Comparison of ENCODE assay signal across 8 mouse cellular contexts in genomic region chr10:120635818-120636543, GRCm38 (mm10).
A peak's percentile ranks its signal among the peaks of the same experiment; 100 is the strongest.
DNase-seq lines count a peak whose midpoint lies in the region; ATAC-seq and TF ChIP-seq lines count a peak whose summit lies in the region.

No protein-coding gene starts in this region.

- 51% methylated on average over 21 of the region's 21 CpGs for WGBS in hindbrain, embryonic 16.5 days
- WGBS in neural tube, embryonic 14.5 days: 58% methylated on average over 21 of the region's 21 CpGs
- WGBS in intestine, embryonic 15.5 days: 59% methylated on average over 21 of the region's 21 CpGs

- ATAC-seq in hindbrain, embryonic 16.5 days: peak; percentile 90
- peak; percentile 28; the same call in 1 of the 2 replicates for ATAC-seq in neural tube, embryonic 14.5 days (ENCODE audit: low read depth)
- ATAC-seq in intestine, embryonic 15.5 days: no peak

- H3K4me1 ChIP-seq in bone marrow macrophage, adult 2 months (ENCODE audit: control insufficient read depth, insufficient read depth, low read length): peaks cover 40% of the 10 kb centered on the region
- H3K4me1 ChIP-seq in hindbrain, embryonic 16.5 days (ENCODE audit: control insufficient read depth, insufficient read depth, low read depth, low read length): peaks cover 6% of the 10 kb centered on the region
- 0 out of 2 replicates have a peak, but pooled peaks cover 9% of the 10 kb centered on the region for H3K4me1 ChIP-seq in neural tube, embryonic 14.5 days (ENCODE audit: control insufficient read depth, insufficient read depth, low read length)
- peaks cover 20% of the 10 kb centered on the region; the same call in 1 of the 2 replicates for H3K4me1 ChIP-seq in intestine, embryonic 15.5 days (replicated peaks)

- peak overlapping the region; percentile 16; the same call in 1 of the 2 replicates for H3K4me2 ChIP-seq in hindbrain, embryonic 16.5 days (ENCODE audit: low read length)
- H3K4me2 ChIP-seq in neural tube, embryonic 14.5 days (ENCODE audit: low read depth, low read length): no peak overlapping the region
- H3K4me2 ChIP-seq in intestine, embryonic 15.5 days (replicated peaks): no peak overlapping the region

- no peak overlapping the region for H3K9ac ChIP-seq in hindbrain, embryonic 16.5 days (ENCODE audit: low read depth, low read length)
- H3K9ac ChIP-seq in neural tube, embryonic 14.5 days (replicated peaks; ENCODE audit: low read depth, low read length): no peak overlapping the region
- no peak overlapping the region for H3K9ac ChIP-seq in intestine, embryonic 15.5 days

- no peaks in the 10 kb centered on the region for H3K36me3 ChIP-seq in hindbrain, embryonic 16.5 days (ENCODE audit: control insufficient read depth, insufficient read depth, low read length)
- no peaks in the 10 kb centered on the region for H3K36me3 ChIP-seq in neural tube, embryonic 14.5 days (ENCODE audit: control insufficient read depth, insufficient read depth, low read length)
- no peaks in the 10 kb centered on the region for H3K36me3 ChIP-seq in intestine, embryonic 15.5 days

- H3K4me3 ChIP-seq in layer of hippocampus, adult 2 months: peak overlapping the region; percentile 20; the same call in 1 of the 2 replicates
- peak overlapping the region; percentile 13 for H3K4me3 ChIP-seq in bone marrow macrophage, adult 2 months (ENCODE audit: insufficient read depth, low read length)
- H3K4me3 ChIP-seq in hindbrain, embryonic 16.5 days (ENCODE audit: low read length): no peak overlapping the region
- no peak overlapping the region for H3K4me3 ChIP-seq in neural tube, embryonic 14.5 days (ENCODE audit: low read depth, low read length)
- H3K4me3 ChIP-seq in intestine, embryonic 15.5 days (replicated peaks): no peak overlapping the region

- TF ChIP-seq POLR2A in bone marrow macrophage, adult 2 months (IDR thresholded peaks at IDR 0.05; ENCODE audit: borderline replicate concordance, low read depth, low read length): no peak

- H3K27me3 ChIP-seq in hindbrain, embryonic 16.5 days (replicated peaks; ENCODE audit: control insufficient read depth, insufficient read depth, low read length): no peaks in the 10 kb centered on the region
- no peaks in the 10 kb centered on the region for H3K27me3 ChIP-seq in neural tube, embryonic 14.5 days (ENCODE audit: control insufficient read depth, insufficient read depth, low read length)
- no peaks in the 10 kb centered on the region for H3K27me3 ChIP-seq in intestine, embryonic 15.5 days (replicated peaks)

- H3K27ac ChIP-seq in layer of hippocampus, adult 2 months: no peak overlapping the region
- H3K27ac ChIP-seq in bone marrow macrophage, adult 2 months (ENCODE audit: insufficient read depth, low read depth, low read length): peak overlapping the region; percentile 44
- H3K27ac ChIP-seq in hindbrain, embryonic 16.5 days (ENCODE audit: low read depth, low read length): no peak overlapping the region
- no peak overlapping the region for H3K27ac ChIP-seq in neural tube, embryonic 14.5 days (ENCODE audit: low read depth, low read length)
- H3K27ac ChIP-seq in intestine, embryonic 15.5 days: no peak overlapping the region

- no peaks in the 10 kb centered on the region for H3K9me3 ChIP-seq in hindbrain, embryonic 16.5 days (ENCODE audit: control insufficient read depth, low read length)
- no peaks in the 10 kb centered on the region for H3K9me3 ChIP-seq in neural tube, embryonic 14.5 days (ENCODE audit: control insufficient read depth, low read length)
- no peaks in the 10 kb centered on the region for H3K9me3 ChIP-seq in intestine, embryonic 15.5 days

- peak in 1 of 2 experiments; percentile 20 for DNase-seq in layer of hippocampus, adult 2 months (ENCODE audit: low spot score in 2 of 2)
- no peak for DNase-seq in layer of hippocampus, adult 9-10 months (ENCODE audit: low spot score)
- DNase-seq in gastrocnemius, adult 18-20 months (ENCODE audit: low spot score): peak; percentile 69
- no peak for DNase-seq in spleen, adult 18-20 months

- no peak for TF ChIP-seq CTCF in layer of hippocampus, adult 2 months (conservative IDR thresholded peaks at IDR 0.05)
- no peak for TF ChIP-seq CTCF in bone marrow macrophage, adult 2 months (IDR thresholded peaks at IDR 0.05; ENCODE audit: low read depth, low read length)

Comparison
In these comparisons a context has a peak if more than half of its experiments do, and no peak if none do; other contexts are left out.
1. H3K4me3 ChIP-seq: peak in layer of hippocampus, adult 2 months (single experiment) and bone marrow macrophage, adult 2 months (single experiment); none in hindbrain, embryonic 16.5 days (single experiment), neural tube, embryonic 14.5 days (single experiment) and intestine, embryonic 15.5 days (single experiment).